Mouse (Mus musculus): ENCODE results near the gene Ak2.

DNA sequence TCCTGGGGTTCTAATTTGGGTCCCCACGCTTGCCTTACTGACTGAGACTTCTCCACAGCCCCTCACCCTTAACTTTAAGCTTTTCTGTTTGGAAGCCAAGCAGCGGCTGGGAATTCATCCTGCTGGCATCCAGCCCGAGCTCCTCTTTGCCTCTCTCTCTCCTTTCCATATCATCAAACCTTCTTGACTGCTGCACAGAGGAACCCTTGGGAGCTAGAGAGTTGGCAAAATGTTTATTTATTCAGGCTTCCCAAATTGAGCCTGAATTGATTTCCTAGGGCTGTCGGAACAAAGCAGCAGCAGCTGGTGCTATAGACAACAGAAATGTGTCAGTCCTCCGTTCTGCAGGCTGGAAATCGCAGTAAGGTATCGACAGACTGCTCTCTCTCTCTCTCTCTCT, 25.0 kb upstream of the Ak2 start:
- TF ChIP-seq CTCF (IDR thresholded peaks at IDR 0.05; ENCODE audit: low read depth), result no peak
- TF ChIP-seq EP300 (IDR thresholded peaks at IDR 0.05; ENCODE audit: low read depth), result no peak
